Mouse (Mus musculus): ENCODE measurements around the gene Ift57. TPM values are rescaled to one million over a fixed set of nuclear protein-coding genes. Genes with fewer than 3 reads are reported as not detected.
A peak's percentile ranks its signal among the peaks of the same experiment; 100 is the strongest.

Ift57 gene
- polyA plus RNA-seq (2011; ENCODE audit: insufficient read depth, insufficient read length, low replicate concordance, missing spikeins), result 6.1 and 15.7 TPM in 2 replicates

DNA sequence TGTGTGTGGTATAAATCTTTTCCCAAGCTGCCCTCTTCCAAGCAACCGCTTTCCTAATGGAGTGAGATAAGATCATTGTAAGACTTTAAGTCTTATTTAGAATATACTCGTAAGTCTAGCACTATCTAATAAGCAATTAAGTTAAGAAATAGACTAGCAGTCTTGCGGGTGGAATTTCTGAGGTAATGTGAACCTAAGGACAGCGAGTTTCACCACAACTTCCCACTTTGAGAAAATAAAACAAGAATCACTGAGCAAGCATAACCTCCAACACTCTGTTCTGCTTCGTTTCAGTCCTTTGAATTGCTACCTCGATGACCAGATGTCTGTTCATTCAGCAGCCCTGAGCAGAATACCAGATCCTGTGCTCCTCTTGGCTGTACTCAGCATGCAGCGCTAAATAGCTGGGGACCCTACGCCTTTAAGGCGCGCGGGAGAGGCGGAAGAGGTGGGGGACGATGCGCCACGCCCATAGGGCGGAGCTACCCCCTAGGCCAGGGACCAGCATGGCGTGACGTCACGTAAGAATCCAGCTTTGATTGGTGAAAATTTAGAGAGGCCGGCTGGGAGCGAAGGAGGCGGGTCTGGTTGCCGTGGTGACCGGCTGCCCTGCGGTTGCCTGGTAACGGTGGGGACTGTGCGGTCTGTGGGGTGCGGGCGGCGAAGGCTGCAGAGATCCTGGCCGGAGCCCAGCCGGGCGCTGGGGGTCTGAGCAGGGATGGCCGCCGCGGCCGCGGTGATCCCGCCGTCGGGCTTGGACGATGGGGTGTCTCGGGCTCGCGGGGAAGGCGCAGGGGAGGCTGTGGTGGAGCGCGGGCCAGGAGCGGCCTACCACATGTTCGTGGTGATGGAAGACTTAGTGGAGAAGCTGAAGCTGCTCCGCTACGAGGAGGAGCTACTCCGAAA lies at the start of gene Ift57:
TSS of gene Ift57 (plus strand) at position 614 of the 906 bp plus-strand sequence.
- WGBS, result under 1% methylated on average over 51 of the region's 53 CpGs
- H3K27ac ChIP-seq (ENCODE audit: control insufficient read depth, insufficient read depth, low read depth, low read length, poor library complexity), result peak within 1 kb of the TSS; percentile 86
- TF ChIP-seq POLR2A (IDR thresholded peaks at IDR 0.05; ENCODE audit: borderline replicate concordance, control insufficient read depth, low read depth, low read length) (no peak), CTCF (IDR thresholded peaks at IDR 0.05; ENCODE audit: control insufficient read depth, insufficient read depth, low read length) (no peak)
- no peaks in the 10 kb centered on the region for H3K4me1 ChIP-seq (ENCODE audit: control insufficient read depth, insufficient read depth, low read length)
- H3K4me3 ChIP-seq (replicated peaks; ENCODE audit: control insufficient read depth, low read depth, low read length), result peak within 1 kb of the TSS; percentile 89

DNA sequence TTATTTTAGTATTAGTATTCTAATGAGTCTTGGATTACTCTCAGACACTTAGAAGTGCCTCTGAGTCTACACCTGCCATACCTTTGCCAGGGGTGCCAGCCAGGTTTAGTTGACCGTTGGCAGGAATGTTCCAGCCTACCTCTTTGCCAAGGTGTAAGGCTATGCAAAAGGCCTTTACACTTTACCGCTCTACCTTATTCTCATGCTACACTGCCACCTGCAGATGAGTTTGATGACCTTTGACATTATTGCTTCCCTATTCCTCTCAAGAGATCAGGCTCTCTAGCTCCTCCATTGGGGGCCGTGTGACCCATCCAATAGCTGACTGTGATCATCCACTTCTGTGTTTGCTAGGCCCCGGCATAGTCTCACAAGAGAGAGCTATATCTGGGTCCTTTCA lies 41.9 kb upstream of the Ift57 start:
- WGBS, result 90% methylated on average over 4 of the region's 4 CpGs
- H3K27ac ChIP-seq (ENCODE audit: control insufficient read depth, insufficient read depth, low read depth, low read length, poor library complexity), result no peak overlapping the region
- no peak for TF ChIP-seq POLR2A (IDR thresholded peaks at IDR 0.05; ENCODE audit: borderline replicate concordance, control insufficient read depth, low read depth, low read length)
- TF ChIP-seq CTCF (IDR thresholded peaks at IDR 0.05; ENCODE audit: control insufficient read depth, insufficient read depth, low read length), result no peak
- H3K4me1 ChIP-seq (ENCODE audit: control insufficient read depth, insufficient read depth, low read length), result no peaks in the 10 kb centered on the region
- no peak overlapping the region for H3K4me3 ChIP-seq (replicated peaks; ENCODE audit: control insufficient read depth, low read depth, low read length)

DNA sequence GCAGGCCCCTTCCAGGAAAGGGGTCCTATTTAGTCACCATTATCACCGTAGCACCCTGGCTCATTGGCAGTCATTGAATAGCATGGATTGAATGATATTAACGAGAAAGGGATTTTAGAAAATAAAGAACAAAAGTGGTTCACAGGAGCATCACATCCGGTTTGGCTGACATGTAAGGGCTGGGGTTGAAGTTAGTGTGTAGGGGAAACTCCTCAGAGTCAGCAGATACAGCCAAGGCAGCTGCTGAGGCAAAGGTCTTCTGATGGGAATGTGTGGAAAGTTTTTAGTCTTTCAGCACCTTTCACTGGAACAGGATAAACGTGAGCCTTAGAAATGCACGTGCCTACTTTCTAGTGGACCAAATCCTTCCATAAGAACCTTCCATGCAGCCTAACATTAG lies 41.0 kb upstream of the Ift57 start:
- Histone ChIP-seq H3K4me3 (replicated peaks; ENCODE audit: control insufficient read depth, low read depth, low read length) (no peak overlapping the region), H3K27ac (ENCODE audit: control insufficient read depth, insufficient read depth, low read depth, low read length, poor library complexity) (no peak overlapping the region), H3K4me1 (ENCODE audit: control insufficient read depth, insufficient read depth, low read length) (no peaks in the 10 kb centered on the region)
- 67% methylated on average over 5 of the region's 5 CpGs for WGBS
- TF ChIP-seq POLR2A (IDR thresholded peaks at IDR 0.05; ENCODE audit: borderline replicate concordance, control insufficient read depth, low read depth, low read length) (no peak), CTCF (IDR thresholded peaks at IDR 0.05; ENCODE audit: control insufficient read depth, insufficient read depth, low read length) (no peak)

DNA sequence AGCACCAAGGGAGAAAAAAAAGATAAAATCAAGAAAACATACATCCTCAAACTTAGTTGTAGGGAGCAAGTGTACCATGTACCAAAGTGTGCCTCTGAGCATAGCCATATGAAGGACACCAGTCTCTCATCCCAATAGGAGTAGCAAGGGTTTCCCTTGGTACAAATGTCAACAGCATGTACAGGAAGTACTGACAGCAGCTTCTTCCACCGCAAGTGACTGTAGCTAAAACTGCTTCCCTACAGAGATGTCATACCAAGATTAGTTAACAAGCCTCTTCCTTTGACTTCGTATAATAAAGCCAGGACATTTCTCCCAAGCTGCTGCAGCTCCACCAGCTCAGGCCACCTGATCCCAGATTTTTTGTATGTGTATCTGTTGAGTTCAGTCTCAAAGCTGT lies 39.9 kb upstream of the Ift57 start:
- 25% methylated on average over 2 of the region's 2 CpGs for WGBS
- TF ChIP-seq CTCF (IDR thresholded peaks at IDR 0.05; ENCODE audit: control insufficient read depth, insufficient read depth, low read length), result no peak
- no peak for TF ChIP-seq POLR2A (IDR thresholded peaks at IDR 0.05; ENCODE audit: borderline replicate concordance, control insufficient read depth, low read depth, low read length)
- Histone ChIP-seq H3K4me1 (ENCODE audit: control insufficient read depth, insufficient read depth, low read length) (no peaks in the 10 kb centered on the region), H3K4me3 (replicated peaks; ENCODE audit: control insufficient read depth, low read depth, low read length) (no peak overlapping the region), H3K27ac (ENCODE audit: control insufficient read depth, insufficient read depth, low read depth, low read length, poor library complexity) (no peak overlapping the region)

DNA sequence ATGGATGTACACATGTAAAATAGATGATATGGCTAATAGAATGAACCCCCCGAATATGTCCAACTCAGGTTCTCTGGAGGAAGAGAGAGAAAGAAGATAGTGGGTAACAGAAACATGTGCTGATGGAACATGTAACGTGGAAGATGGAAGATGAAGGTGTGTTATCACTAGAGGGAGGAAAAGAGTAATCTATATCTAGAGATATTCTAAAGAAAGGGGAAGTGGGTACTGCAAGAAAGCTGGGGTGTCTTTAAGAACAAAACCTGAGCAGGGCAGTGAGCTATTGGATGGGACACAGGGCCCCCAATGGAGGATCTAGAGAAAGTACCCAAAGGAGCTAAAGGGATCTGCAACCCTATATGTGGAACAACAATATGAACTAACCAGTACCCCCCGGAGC lies 38.9 kb upstream of the Ift57 start:
- H3K4me1 ChIP-seq (ENCODE audit: control insufficient read depth, insufficient read depth, low read length), result no peaks in the 10 kb centered on the region
- H3K27ac ChIP-seq (ENCODE audit: control insufficient read depth, insufficient read depth, low read depth, low read length, poor library complexity), result no peak overlapping the region
- H3K4me3 ChIP-seq (replicated peaks; ENCODE audit: control insufficient read depth, low read depth, low read length), result no peak overlapping the region
- WGBS, result 56% methylated on average over 3 of the region's 3 CpGs
- no peak for TF ChIP-seq CTCF (IDR thresholded peaks at IDR 0.05; ENCODE audit: control insufficient read depth, insufficient read depth, low read length)
- TF ChIP-seq POLR2A (IDR thresholded peaks at IDR 0.05; ENCODE audit: borderline replicate concordance, control insufficient read depth, low read depth, low read length), result no peak

GRCm38 (mm10) chr16:49662201-49662600 lies 36.8 kb upstream of the Ift57 start:
- TF ChIP-seq CTCF (IDR thresholded peaks at IDR 0.05; ENCODE audit: control insufficient read depth, insufficient read depth, low read length) (no peak), POLR2A (IDR thresholded peaks at IDR 0.05; ENCODE audit: borderline replicate concordance, control insufficient read depth, low read depth, low read length) (no peak)
- WGBS, result 83% methylated on average over 6 of the region's 6 CpGs
- Histone ChIP-seq H3K27ac (ENCODE audit: control insufficient read depth, insufficient read depth, low read depth, low read length, poor library complexity) (no peak overlapping the region), H3K4me1 (ENCODE audit: control insufficient read depth, insufficient read depth, low read length) (no peaks in the 10 kb centered on the region), H3K4me3 (replicated peaks; ENCODE audit: control insufficient read depth, low read depth, low read length) (no peak overlapping the region)

- TF ChIP-seq POLR2A (IDR thresholded peaks at IDR 0.05; ENCODE audit: borderline replicate concordance, control insufficient read depth, low read depth, low read length) (no peak), CTCF (IDR thresholded peaks at IDR 0.05; ENCODE audit: control insufficient read depth, insufficient read depth, low read length) (no peak)
- WGBS, result 90% methylated on average over 7 of the region's 7 CpGs
Observed at GRCm38 (mm10) chr16:49664677-49665076, 34.4 kb upstream of the Ift57 start.

GRCm38 (mm10) chr16:49679666-49680065 lies 19.4 kb upstream of the Ift57 start:
- WGBS, result 87% methylated on average over 6 of the region's 6 CpGs
- H3K4me1 ChIP-seq (ENCODE audit: control insufficient read depth, insufficient read depth, low read length), result no peaks in the 10 kb centered on the region
- no peak for TF ChIP-seq CTCF (IDR thresholded peaks at IDR 0.05; ENCODE audit: control insufficient read depth, insufficient read depth, low read length)
- TF ChIP-seq POLR2A (IDR thresholded peaks at IDR 0.05; ENCODE audit: borderline replicate concordance, control insufficient read depth, low read depth, low read length), result no peak
- H3K4me3 ChIP-seq (replicated peaks; ENCODE audit: control insufficient read depth, low read depth, low read length), result no peak overlapping the region
- no peak overlapping the region for H3K27ac ChIP-seq (ENCODE audit: control insufficient read depth, insufficient read depth, low read depth, low read length, poor library complexity)

More at GRCm38 (mm10) chr16:49664677-49665076, 34.4 kb upstream of the Ift57 start:
- H3K4me3 ChIP-seq (replicated peaks; ENCODE audit: control insufficient read depth, low read depth, low read length), result no peak overlapping the region
- H3K27ac ChIP-seq (ENCODE audit: control insufficient read depth, insufficient read depth, low read depth, low read length, poor library complexity), result no peak overlapping the region
- no peaks in the 10 kb centered on the region for H3K4me1 ChIP-seq (ENCODE audit: control insufficient read depth, insufficient read depth, low read length)

All from bone marrow, adult 2 months (tissue).